Mouse (Mus musculus) kidney, adult 2 months (tissue): Measurements from ENCODE around the gene Ckm.

Experiments used
- CTCF ChIP-seq: fragments of 200-500 bp; conservative IDR thresholded peaks from 2 replicates; pipeline ENCODE4 v1.5.1; 2011; ENCODE audit warnings: low read depth, mild to moderate bottlenecking, control low read depth, low read length, moderate library complexity, mixed read lengths; ENCODE audit not compliant: insufficient read depth, insufficient read length
- POLR2A ChIP-seq: fragments of 200-500 bp; IDR thresholded peaks from one replicate; pipeline ENCODE4 v1.6.1; 2011; ENCODE audit warnings: low read depth, low read length, control low read depth

- TF ChIP-seq CTCF (no peak), POLR2A (no peak)
Observed at GRCm38 (mm10) chr7:19436276-19436675, 31.7 kb downstream of the Ckm start.
